Mouse (Mus musculus): Measurements from ENCODE around the gene Pdgfra. TPM values are rescaled to one million over a fixed set of nuclear protein-coding genes. Genes with fewer than 3 reads are reported as not detected.

Pdgfra gene
- total RNA-seq, 2 experiments from 2014 or later, result 73.0 to 73.6 TPM

Small RNAs within 50 kb of the gene (microRNA-seq; reads per million reads assigned to microRNA genes)
- gene Mir7025, result 2.3 reads per million

Other genes with a start within 250 kb of the Pdgfra start
- 10 to 100 TPM; 21.6 to 22.5 TPM for gene Chic2, start 107.5 kb upstream of the Pdgfra start, total RNA-seq (2021)
- gene Gsx2, start 76.7 kb upstream of the Pdgfra start, total RNA-seq (2021), result under 1 TPM; 0.19 to 0.34 TPM

Data from left cerebral cortex, postnatal 10 days (tissue).